Mouse (Mus musculus) CH12.LX (cell line): Measurements from ENCODE around the gene Hes3. TPM values are rescaled to one million over a fixed set of nuclear protein-coding genes. Genes with fewer than 3 reads are reported as not detected.

Source experiments
- DNase-seq: peaks from one replicate; pipeline ENCODE4 v3.0.0-alpha.2; 2013; ENCODE audit errors: extremely low read depth
- H3K27ac ChIP-seq: 2 replicates; pipeline ENCODE4 v1.5.1; 2012; ENCODE audit warnings: low read depth, mild to moderate bottlenecking, control low read depth, moderate library complexity; ENCODE audit not compliant: insufficient read depth
- H3K27me3 ChIP-seq: replicated peaks from 2 replicates; pipeline ENCODE3; 2012; ENCODE audit warnings: inconsistent platforms
- H3K36me3 ChIP-seq, 2 experiments: replicated peaks in 1 of 2; 2 replicates each; pipeline versions ENCODE3 to v1.6.1; 2012; ENCODE audit warnings: inconsistent platforms in 1 of 2, low read length in 1 of 2, mild to moderate bottlenecking in 1 of 2, mixed read lengths in 1 of 2, moderate library complexity in 1 of 2; ENCODE audit not compliant: control insufficient read depth in 1 of 2, insufficient read depth in 1 of 2
- H3K4me1 ChIP-seq, 2 experiments: 2 replicates each; pipeline ENCODE4 v1.6.1; 2012; ENCODE audit warnings: inconsistent platforms in 1 of 2, moderate library complexity in 1 of 2; ENCODE audit not compliant: insufficient read depth in 2 of 2, control insufficient read depth in 1 of 2
- H3K4me2 ChIP-seq: 2 replicates; pipeline ENCODE4 v1.6.1; 2012; ENCODE audit warnings: low read depth, mild to moderate bottlenecking, control low read depth; ENCODE audit not compliant: poor library complexity, insufficient read depth, severe bottlenecking
- H3K4me3 ChIP-seq, 3 experiments: fragments of 150-350 bp in 1 of 3; sonication (generic) in 1 of 3; replicated peaks in 1 of 3; 2 replicates each; pipeline versions ENCODE3 to v1.5.1; 2011 to 2012; ENCODE audit warnings: low read depth in 2 of 3, low read length in 2 of 3, mild to moderate bottlenecking in 2 of 3, moderate library complexity in 2 of 3, control low read depth in 1 of 3, improper control_type of control experiment in 1 of 3, inconsistent platforms in 1 of 3, mixed read lengths in 1 of 3; ENCODE audit not compliant: poor library complexity in 1 of 3
- H3K79me2 ChIP-seq: replicated peaks from 2 replicates; pipeline ENCODE4 v1.6.1; 2012; ENCODE audit warnings: mild to moderate bottlenecking, moderate library complexity; ENCODE audit not compliant: control insufficient read depth, poor library complexity, insufficient read depth, severe bottlenecking; ENCODE audit errors: extremely low read depth
- H3K9ac ChIP-seq: 2 replicates; pipeline ENCODE4 v1.6.1; 2012; ENCODE audit warnings: low read depth, mild to moderate bottlenecking, control low read depth, moderate library complexity; ENCODE audit not compliant: insufficient read depth
- H3K9me3 ChIP-seq: replicated peaks from 2 replicates; pipeline ENCODE3; 2012; ENCODE audit warnings: low read length, inconsistent platforms, mixed read lengths
- BHLHE40 ChIP-seq: IDR thresholded peaks from 2 replicates; pipeline ENCODE4 v1.6.1; 2011; ENCODE audit warnings: mild to moderate bottlenecking, low read depth, low read length, improper control_type of control experiment
- CHD1 ChIP-seq: IDR thresholded peaks from 2 replicates; pipeline ENCODE4 v1.6.1; 2012; ENCODE audit warnings: low read depth, low read length, improper control_type of control experiment, inconsistent platforms
- ELF1 ChIP-seq: IDR thresholded peaks from 2 replicates; pipeline ENCODE4 v1.6.1; 2014; ENCODE audit warnings: low read depth, mild to moderate bottlenecking, inconsistent platforms, low read length, improper control_type of control experiment
- EP300 ChIP-seq: IDR thresholded peaks from 2 replicates; pipeline ENCODE4 v1.6.1; 2011; ENCODE audit warnings: low read length, improper control_type of control experiment
- HCFC1 ChIP-seq: IDR thresholded peaks from 2 replicates; pipeline ENCODE4 v1.6.1; 2012; ENCODE audit warnings: low read depth, mild to moderate bottlenecking, inconsistent platforms, low read length, improper control_type of control experiment
- IRF4 ChIP-seq: IDR thresholded peaks from 2 replicates; pipeline ENCODE4 v1.6.1; 2014; ENCODE audit warnings: low read depth, mild to moderate bottlenecking, inconsistent platforms, low read length, improper control_type of control experiment
- JUN ChIP-seq: IDR thresholded peaks from 2 replicates; pipeline ENCODE4 v1.6.1; 2011; ENCODE audit warnings: low read depth, mild to moderate bottlenecking, low read length, improper control_type of control experiment, moderate library complexity; ENCODE audit not compliant: insufficient read depth
- KAT2A ChIP-seq: IDR thresholded peaks from 2 replicates; pipeline ENCODE4 v1.6.1; 2012; ENCODE audit warnings: low read length, improper control_type of control experiment, inconsistent platforms; ENCODE audit not compliant: insufficient replicate concordance
- MAZ ChIP-seq: IDR thresholded peaks from 2 replicates; pipeline ENCODE4 v1.6.1; 2012; ENCODE audit warnings: low read depth, mild to moderate bottlenecking, inconsistent platforms, low read length, improper control_type of control experiment, moderate library complexity
- MXI1 ChIP-seq: IDR thresholded peaks from 2 replicates; pipeline ENCODE4 v1.6.1; 2011; ENCODE audit warnings: mild to moderate bottlenecking, low read depth, low read length, improper control_type of control experiment
- MYC ChIP-seq: IDR thresholded peaks from 2 replicates; pipeline ENCODE4 v1.6.1; 2011; ENCODE audit warnings: low read depth, mild to moderate bottlenecking, improper control_type of control experiment, low read length
- NELFE ChIP-seq: IDR thresholded peaks from 2 replicates; pipeline ENCODE4 v1.6.1; 2011; ENCODE audit warnings: low read depth, low read length, improper control_type of control experiment
- NRF1 ChIP-seq: IDR thresholded peaks from 2 replicates; pipeline ENCODE4 v1.6.1; 2014; ENCODE audit warnings: low read depth, mild to moderate bottlenecking, inconsistent platforms, low read length, improper control_type of control experiment, moderate library complexity
- PAX5 ChIP-seq: IDR thresholded peaks from 2 replicates; pipeline ENCODE4 v1.6.1; 2012; ENCODE audit warnings: low read length, inconsistent platforms, mixed read lengths
- POLR2A ChIP-seq: IDR thresholded peaks from 2 replicates; pipeline ENCODE4 v1.6.1; 2011; ENCODE audit warnings: low read depth, mild to moderate bottlenecking, improper control_type of control experiment, low read length
- RCOR1 ChIP-seq: conservative IDR thresholded peaks from 2 replicates; pipeline ENCODE4 v1.6.1; 2012; ENCODE audit warnings: low read depth, mild to moderate bottlenecking, inconsistent platforms, low read length, improper control_type of control experiment
- SIN3A ChIP-seq: IDR thresholded peaks from 2 replicates; pipeline ENCODE4 v1.6.1; 2012; ENCODE audit warnings: low read length, improper control_type of control experiment, inconsistent platforms
- SMC3 ChIP-seq: IDR thresholded peaks from 2 replicates; pipeline ENCODE4 v1.6.1; 2011; ENCODE audit warnings: low read depth, low read length, improper control_type of control experiment
- UBTF ChIP-seq: IDR thresholded peaks from 2 replicates; pipeline ENCODE4 v1.6.1; 2012; ENCODE audit warnings: low read depth, mild to moderate bottlenecking, inconsistent platforms, low read length, improper control_type of control experiment, moderate library complexity
- ZKSCAN1 ChIP-seq: IDR thresholded peaks from 2 replicates; pipeline ENCODE4 v1.6.1; 2012; ENCODE audit warnings: low read depth, inconsistent platforms, low read length, improper control_type of control experiment, borderline replicate concordance
- ZMIZ1 ChIP-seq: IDR thresholded peaks from 2 replicates; pipeline ENCODE4 v1.6.1; 2012; ENCODE audit warnings: low read depth, mild to moderate bottlenecking, inconsistent platforms, low read length, improper control_type of control experiment
- ZNF384 ChIP-seq: IDR thresholded peaks from 2 replicates; pipeline ENCODE4 v1.6.1; 2012; ENCODE audit warnings: low read depth, low read length, improper control_type of control experiment, inconsistent platforms
- dilution Hi-C: fragments of 300-500 bp; cut with MboI; formaldehyde crosslinking; loops from 2 replicates; pipeline ENCODE4 v1.14.3; 2020; ENCODE audit warnings: low sequenced_read_pairs; ENCODE audit not compliant: extremely low pct_unique_long_range_greater_than_20kb, extremely low pct_ligation_motif_present
- in situ Hi-C: fragments of 300-500 bp; cut with MboI; formaldehyde crosslinking; loops from 3 replicates; pipeline ENCODE4 v1.14.3; 2019; ENCODE audit warnings: low sequenced_read_pairs, low pct_ligation_motif_present, low pct_unique_long_range_greater_than_20kb, mixed read lengths
- polyA plus RNA-seq: library from polyadenylated mRNA; unstranded; fragments of >175 nt; gene quantifications from 2 replicates; pipeline ENCODE4 v1.2.1, GENCODE M21; 2012; ENCODE audit warnings: low read depth; ENCODE audit not compliant: insufficient read length
- total RNA-seq, 2 experiments: library from RNA; depleted of rRNA; stranded (reverse); fragments of 300-350 nt in 1 of 2; fragments of >200 nt in 1 of 2; gene quantifications; 2 replicates each; pipeline ENCODE4 v1.2.3; 2012 to 2014

The Hes3 gene
- total and polyA plus RNA-seq, 3 experiments = 0.17 to 0.21 TPM; not detected in 1

GRCm38 (mm10) chr4:152325574-152326411 lies 34.3 kb upstream of the Hes3 start, which contains the start of gene Rpl22 (continued):
- TF ChIP-seq UBTF = 0 out of 2 replicates have a peak, but pooled peaks have one; percentile 54
- TF ChIP-seq BHLHE40 = peak; percentile 89
- TF ChIP-seq MXI1 = peak; percentile 91
- TF ChIP-seq HCFC1 = peak; percentile 91
- peak; percentile 100 for TF ChIP-seq CHD1
- peak; percentile 100 for TF ChIP-seq SIN3A
- TF ChIP-seq NRF1 = peak; percentile 90
- TF ChIP-seq ELF1 = peak; percentile 25; the same call in 1 of the 2 replicates
- peak; percentile 85 for TF ChIP-seq NELFE
- peak; percentile 91 for TF ChIP-seq MYC
- TF ChIP-seq MAZ = peak; percentile 91

- dilution Hi-C loops = no loop called here
- Histone ChIP-seq H3K4me2 (no peak overlapping the region), H3K4me1 (peaks cover 3 to 20% of the 10 kb centered on the region in 2 experiments; a peak in 2 of 4 replicates), H3K9ac (no peak overlapping the region), H3K27me3 (no peaks in the 10 kb centered on the region), H3K4me3 (peak overlapping the region; percentile 24 to 97 (median 45)), H3K27ac (no peak overlapping the region), H3K36me3 (peaks cover 12 to 24% of the 10 kb centered on the region in 2 experiments)
- in situ Hi-C loops = loop anchor here (5.0 kb wide), 1 partner anchor 112 kb away; no protein-coding TSS in a partner anchor
- no peak for DNase-seq
- no peak for TF ChIP-seq IRF4
- no peak for TF ChIP-seq PAX5
- no peak for TF ChIP-seq KAT2A
- no peak for TF ChIP-seq ZMIZ1
- no peak for TF ChIP-seq EP300
- TF ChIP-seq ZNF384 = peak; percentile 78; the same call in 1 of the 2 replicates
- TF ChIP-seq POLR2A = no peak
- TF ChIP-seq BHLHE40 = no peak
- no peak for TF ChIP-seq SMC3
- no peak for TF ChIP-seq MXI1
- TF ChIP-seq NELFE = no peak
- TF ChIP-seq RCOR1 = 0 out of 2 replicates have a peak, but pooled peaks have one; percentile 19
- no peak for TF ChIP-seq MAZ
- 0 out of 2 replicates have a peak, but pooled peaks have one; percentile 8 for TF ChIP-seq JUN
- no peak for TF ChIP-seq ZKSCAN1
- TF ChIP-seq UBTF = no peak
- TF ChIP-seq, all 38 proteins: peak for 3
- H3K79me2 ChIP-seq = peaks cover 42% of the 10 kb centered on the region
- peaks cover 3% of the 10 kb centered on the region for H3K9me3 ChIP-seq
Measured at GRCm38 (mm10) chr4:152324641-152325562, 33.4 kb upstream of the Hes3 start.
